Mouse (Mus musculus): ENCODE measurements around the gene Cd247.

DNA sequence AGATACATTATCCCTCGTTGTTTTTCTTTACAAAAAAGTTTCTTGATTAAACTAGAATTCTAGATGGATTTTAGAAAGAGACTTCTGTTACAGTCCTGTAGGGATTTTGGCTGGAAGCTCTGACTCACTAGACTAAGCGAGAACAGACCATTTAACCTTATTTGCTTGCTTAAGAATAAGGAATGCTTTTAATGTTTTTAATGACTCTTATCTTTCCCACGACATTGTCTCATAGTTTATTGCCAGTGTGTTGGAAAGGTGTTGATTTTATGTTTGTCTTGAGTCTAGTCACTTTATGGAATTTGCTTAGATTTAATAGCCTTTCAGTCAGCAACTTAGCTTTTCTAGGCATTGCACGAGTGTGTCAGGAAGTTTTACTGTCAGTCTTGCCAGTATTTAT, 33.3 kb upstream of the Cd247 start:
- TF ChIP-seq CTCF (IDR thresholded peaks at IDR 0.05; ENCODE audit: borderline replicate concordance, insufficient read depth, low read depth, low read length): no peak
- no peak for TF ChIP-seq POLR2A (IDR thresholded peaks at IDR 0.05; ENCODE audit: borderline replicate concordance, insufficient read depth, low read length)

Measured in cerebellum, adult 2 months (tissue).